Mouse (Mus musculus) frontal cortex, adult (tissue): ENCODE results near the gene Abca3.

Experiments used
- ATAC-seq: cut with Nextera tagmentation; 2 replicates; pipeline ENCODE4 v1.9.2; 2017; ENCODE audit warnings: mild to moderate bottlenecking, moderate library complexity, mixed read lengths; ENCODE audit not compliant: low TSS enrichment

Abca3 gene

DNA sequence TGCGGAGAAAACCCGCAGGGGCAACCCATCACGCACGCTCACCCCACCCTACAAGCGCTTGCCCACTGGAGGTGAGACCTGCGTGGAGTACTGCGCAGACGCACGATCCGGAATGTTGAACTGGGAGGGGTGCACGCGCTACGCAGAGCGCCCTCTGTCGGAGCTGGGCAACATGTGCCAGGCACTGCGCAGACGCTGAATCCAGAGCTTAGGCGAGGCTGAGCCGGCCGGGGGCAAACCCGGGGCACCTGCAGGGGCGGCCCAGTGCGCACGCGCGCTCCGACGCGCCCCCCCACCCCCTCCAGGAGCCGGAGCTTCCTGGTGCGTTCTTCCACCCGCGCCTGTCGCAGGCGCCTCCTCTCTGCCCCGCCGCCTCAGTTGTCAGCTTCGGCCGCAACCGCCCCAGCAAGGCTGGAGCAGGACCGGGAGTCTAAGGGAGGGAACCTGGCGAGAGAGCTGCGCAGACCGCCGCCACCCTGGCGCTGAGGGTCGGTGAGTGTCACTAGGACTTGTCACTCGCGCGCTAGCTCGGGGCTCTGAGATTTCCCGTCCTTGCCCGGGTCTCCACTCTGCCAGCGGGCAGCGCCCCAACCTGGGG, at the start of gene Abca3:
Gene Abca3 (plus strand): TSS at position 191 of the 598 bp plus-strand sequence.
- ATAC-seq, result peak; percentile 93

- no peak for ATAC-seq
Measured at GRCm38 (mm10) chr17:24307500-24307899, 44.2 kb upstream of the Abca3 start.

- ATAC-seq, result peak; percentile 67; the same call in 1 of the 2 replicates
Measured at GRCm38 (mm10) chr17:24320826-24321225, 30.9 kb upstream of the Abca3 start.

- no peak for ATAC-seq
Measured at GRCm38 (mm10) chr17:24325051-24325450, 26.7 kb upstream of the Abca3 start.

DNA sequence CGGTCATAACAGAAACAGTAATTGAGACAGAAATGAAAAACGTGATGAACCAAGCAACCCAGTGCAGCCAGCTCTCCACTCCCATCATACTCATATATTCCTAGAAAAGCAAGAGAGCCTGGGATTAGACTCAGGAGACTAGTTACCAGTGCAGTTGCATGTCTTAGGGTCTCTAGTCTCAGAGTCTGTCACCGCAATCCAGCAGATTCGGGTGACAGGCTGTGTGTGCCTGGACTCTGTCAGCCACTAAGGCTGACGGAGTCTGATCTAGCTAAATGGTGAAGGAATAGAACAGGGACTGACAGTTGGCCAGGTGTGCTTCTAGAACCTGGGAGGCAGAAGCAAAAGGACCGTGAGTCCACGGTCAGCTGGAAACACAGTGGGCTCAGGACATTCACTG, 24.1 kb upstream of the Abca3 start:
- ATAC-seq, result no peak

- ATAC-seq, result no peak
Measured at GRCm38 (mm10) chr17:24344672-24345071, 7.1 kb upstream of the Abca3 start.

DNA sequence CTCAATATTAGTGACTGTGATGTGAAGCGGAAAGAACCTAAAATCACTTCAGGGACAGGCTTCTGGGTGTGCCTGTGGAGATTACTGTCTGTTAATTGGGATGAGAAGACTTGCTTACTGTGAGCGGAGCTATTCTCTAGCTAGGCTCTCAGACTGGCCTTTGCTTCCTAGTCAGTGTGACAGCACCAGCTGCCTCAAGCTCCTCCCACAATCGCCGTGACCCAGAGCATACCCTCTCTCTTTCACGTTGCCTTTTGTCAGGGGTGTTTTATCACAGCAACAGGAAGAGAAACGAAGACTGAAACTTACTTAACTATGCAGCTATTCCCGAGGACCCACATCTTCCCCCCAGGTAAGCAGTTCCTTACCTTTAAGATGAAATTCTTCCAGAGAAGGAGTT, 4.9 kb upstream of the Abca3 start:
- ATAC-seq, result no peak

GRCm38 (mm10) chr17:24349176-24349575, 2.6 kb upstream of the Abca3 start:
- no peak for ATAC-seq

- peak; percentile 23; the same call in 1 of the 2 replicates for ATAC-seq
Measured at GRCm38 (mm10) chr17:24350926-24351759, 607 bp upstream of the Abca3 start, which contains the start of gene Abca17. TSS of gene Abca17 (minus strand) at chr17:24351068.

GRCm38 (mm10) chr17:24352370-24353194, 832 bp downstream of the Abca3 start:
- peak; percentile 24; the same call in 1 of the 2 replicates for ATAC-seq

GRCm38 (mm10) chr17:24353960-24354359, 2.2 kb downstream of the Abca3 start:
- ATAC-seq, result no peak

- ATAC-seq, result no peak
Measured at GRCm38 (mm10) chr17:24355284-24355683, 3.5 kb downstream of the Abca3 start.

DNA sequence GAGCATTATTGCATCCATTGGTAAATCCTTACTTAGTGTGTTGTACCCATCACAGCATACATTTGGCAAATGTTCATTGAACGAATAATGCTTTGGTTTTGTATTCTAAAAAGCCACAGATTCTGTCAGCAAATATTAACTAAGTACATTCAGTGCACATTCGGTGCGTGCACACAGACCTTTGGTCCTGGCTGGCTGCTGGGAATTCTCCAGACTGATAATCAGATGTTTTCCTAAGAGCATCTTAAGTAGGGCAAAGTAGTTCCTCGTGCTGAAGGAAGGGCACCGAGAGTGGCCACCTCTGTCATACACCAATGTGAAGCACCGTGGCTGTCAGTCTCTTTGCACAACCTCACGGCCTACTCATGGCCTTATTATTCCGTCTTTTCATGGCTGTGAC, 7.3 kb downstream of the Abca3 start:
- ATAC-seq, result no peak

- no peak; the same call in 1 of the 2 replicates for ATAC-seq
Measured at GRCm38 (mm10) chr17:24359903-24360302, 8.2 kb downstream of the Abca3 start.

GRCm38 (mm10) chr17:24360841-24361240, 9.1 kb downstream of the Abca3 start:
- ATAC-seq, result no peak

DNA sequence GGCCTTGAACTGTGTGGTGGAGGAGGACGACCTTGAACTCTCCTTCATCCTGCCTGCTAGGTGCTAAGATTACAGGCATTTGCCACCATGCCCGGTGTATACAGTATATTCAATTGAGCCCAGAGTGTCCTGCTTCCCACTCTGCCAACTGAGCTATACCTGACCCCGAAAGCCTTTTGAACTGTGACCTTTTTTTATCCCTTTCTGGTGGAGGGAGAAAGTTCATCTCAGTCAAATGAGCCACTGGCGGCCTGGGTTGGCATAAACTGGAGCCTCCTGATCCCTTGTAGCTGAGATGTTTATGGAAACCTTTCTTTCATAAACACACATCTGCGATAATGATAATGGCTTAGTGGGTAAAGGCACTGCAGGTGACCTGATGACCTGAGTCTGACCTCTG, 9.5 kb downstream of the Abca3 start:
- ATAC-seq, result no peak

DNA sequence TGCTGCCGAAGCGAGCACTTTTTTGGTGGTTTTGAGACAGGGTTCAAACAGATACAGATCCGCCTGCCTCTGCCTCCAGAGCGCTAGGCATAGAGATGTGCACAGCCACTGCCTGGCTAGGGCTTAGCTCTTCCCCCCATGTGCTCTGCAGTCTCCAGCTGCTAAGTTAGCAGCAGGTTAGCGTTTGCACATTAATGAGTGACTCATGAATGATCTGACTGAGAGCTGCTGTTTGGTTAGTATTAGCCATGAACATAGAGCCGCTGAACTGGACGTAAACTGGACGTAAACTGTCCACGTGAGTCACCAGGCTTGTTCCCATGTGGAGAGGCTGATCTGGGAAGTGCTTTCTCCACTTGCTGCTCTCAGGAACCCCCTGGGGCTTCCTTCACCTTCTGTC, 10.8 kb downstream of the Abca3 start:
- no peak for ATAC-seq

GRCm38 (mm10) chr17:24364461-24364860, 12.7 kb downstream of the Abca3 start:
- no peak for ATAC-seq

DNA sequence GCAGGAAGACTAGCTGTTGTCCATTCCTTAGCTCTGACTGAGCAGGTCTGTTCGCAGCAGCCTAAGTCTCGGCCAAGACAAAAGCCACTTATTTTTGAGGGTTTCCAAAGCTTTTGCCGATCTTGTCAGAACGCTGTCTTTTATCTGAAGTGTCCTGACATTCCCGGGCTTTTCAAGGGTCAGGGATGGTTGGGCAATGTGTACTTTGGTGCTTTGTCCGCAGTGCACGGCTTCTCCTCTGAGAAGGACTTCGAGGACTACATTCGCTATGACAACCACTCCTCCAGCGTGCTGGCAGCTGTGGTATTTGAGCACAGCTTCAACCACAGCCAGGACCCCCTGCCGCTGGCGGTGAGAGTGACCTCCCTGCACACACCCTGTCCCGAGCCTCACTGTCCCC, 14.1 kb downstream of the Abca3 start:
- ATAC-seq, result no peak

GRCm38 (mm10) chr17:24375094-24375712, 23.5 kb downstream of the Abca3 start:
- no peak for ATAC-seq

DNA sequence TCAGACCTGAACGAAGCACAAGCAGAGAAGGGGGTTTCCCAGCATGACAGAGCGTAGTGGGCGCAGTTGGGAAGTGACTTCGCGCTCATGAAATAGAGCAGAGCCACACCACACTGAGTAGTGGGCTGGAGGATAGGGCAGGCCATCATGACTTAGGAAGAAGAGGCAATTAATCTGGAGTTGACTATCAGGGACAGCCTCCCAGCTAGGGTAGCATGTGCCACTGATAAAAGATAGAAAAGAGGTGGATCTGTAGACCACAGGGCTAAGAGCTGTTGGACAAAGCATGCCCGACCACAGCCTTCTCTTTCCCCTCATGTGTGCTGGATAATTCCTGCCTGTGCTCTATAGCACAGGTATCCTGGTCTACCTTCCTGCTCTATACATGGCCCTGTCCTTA, 24.1 kb downstream of the Abca3 start:
- no peak for ATAC-seq

GRCm38 (mm10) chr17:24378496-24378895, 26.7 kb downstream of the Abca3 start:
- no peak for ATAC-seq
